Mouse (Mus musculus): ENCODE measurements around the gene Serpina3b. TPM values are rescaled to one million over a fixed set of nuclear protein-coding genes. Genes with fewer than 3 reads are reported as not detected.

Serpina3b gene
- polyA plus RNA-seq, 1 experiment from 2014 or later = not detected

- no peak overlapping the region for H3K27ac ChIP-seq (replicated peaks)
- WGBS = 82% methylated on average over 2 of the region's 2 CpGs
- no peak overlapping the region for H3K9ac ChIP-seq (replicated peaks)
- no peaks in the 10 kb centered on the region for H3K4me1 ChIP-seq
- no peak for ATAC-seq (ENCODE audit: low FRiP score)
- no peaks in the 10 kb centered on the region for H3K27me3 ChIP-seq (replicated peaks)
- no peaks in the 10 kb centered on the region for H3K36me3 ChIP-seq
- H3K9me3 ChIP-seq (replicated peaks) = no peaks in the 10 kb centered on the region
- no peak overlapping the region for H3K4me3 ChIP-seq (replicated peaks)
- no peak overlapping the region for H3K4me2 ChIP-seq
Measured at GRCm38 (mm10) chr12:104178987-104179386, 51.2 kb downstream of the Serpina3b start.

DNA sequence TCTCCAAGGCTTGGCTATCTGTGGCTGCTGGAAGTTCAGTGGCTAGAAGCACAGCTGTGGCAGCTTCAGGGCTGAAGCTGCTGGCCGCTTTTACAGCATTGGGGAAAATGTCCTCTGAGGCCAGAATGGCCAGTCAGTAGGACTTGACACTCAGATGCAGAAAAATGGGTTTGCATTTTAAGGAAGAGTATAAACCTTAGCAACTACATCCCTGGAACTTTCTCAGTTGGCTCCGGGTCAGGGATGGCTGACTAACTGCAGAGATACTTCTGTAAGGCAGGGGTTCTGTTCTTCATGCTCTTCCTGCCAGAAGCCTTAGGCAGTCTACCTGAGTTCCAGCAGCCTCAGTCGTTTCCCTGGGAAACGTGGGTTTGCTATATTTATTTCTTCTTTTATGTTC is 57.2 kb downstream of the Serpina3b start:
- H3K4me3 ChIP-seq (replicated peaks) = no peak overlapping the region
- H3K27me3 ChIP-seq (replicated peaks) = no peaks in the 10 kb centered on the region
- H3K27ac ChIP-seq (replicated peaks) = no peak overlapping the region
- H3K9ac ChIP-seq (replicated peaks) = no peak overlapping the region
- 91% methylated on average over 4 of the region's 4 CpGs for WGBS
- no peaks in the 10 kb centered on the region for H3K9me3 ChIP-seq (replicated peaks)
- no peak for ATAC-seq (ENCODE audit: low FRiP score)
- no peaks in the 10 kb centered on the region for H3K36me3 ChIP-seq
- no peaks in the 10 kb centered on the region for H3K4me1 ChIP-seq
- H3K4me2 ChIP-seq = no peak overlapping the region

- Histone ChIP-seq H3K4me2 (no peak overlapping the region), H3K9ac (replicated peaks) (no peak overlapping the region), H3K9me3 (replicated peaks) (no peaks in the 10 kb centered on the region), H3K4me1 (no peaks in the 10 kb centered on the region), H3K27me3 (replicated peaks) (no peaks in the 10 kb centered on the region), H3K36me3 (no peaks in the 10 kb centered on the region), H3K4me3 (replicated peaks) (no peak overlapping the region), H3K27ac (replicated peaks) (no peak overlapping the region)
- no peak for ATAC-seq (ENCODE audit: low FRiP score)
- WGBS = 92% methylated on average over 3 of the region's 3 CpGs
Measured at GRCm38 (mm10) chr12:104186041-104186581, 58.3 kb downstream of the Serpina3b start.

Other genes with a start within 250 kb of the Serpina3b start
- 0.13 and 2.2 TPM in 2 replicates for gene Serpina1c, start 223.1 kb upstream of the Serpina3b start, polyA plus RNA-seq (2015; fragmentation: Nextera tagmentation; extraction: Ambion mirVana)
- gene Serpina1e, start 169.0 kb upstream of the Serpina3b start, polyA plus RNA-seq (2015; fragmentation: Nextera tagmentation; extraction: Ambion mirVana) = 0.24 and 0.32 TPM in 2 replicates
- gene Serpina11, start 138.0 kb upstream of the Serpina3b start, polyA plus RNA-seq (2015; fragmentation: Nextera tagmentation; extraction: Ambion mirVana) = not detected in 2 replicates
- gene Serpina9, start 114.2 kb upstream of the Serpina3b start, polyA plus RNA-seq (2015; fragmentation: Nextera tagmentation; extraction: Ambion mirVana) = 0.73 TPM in 1 of 2 replicates, not detected in the other
- not detected in 2 replicates for gene Serpina12, start 83.6 kb upstream of the Serpina3b start, polyA plus RNA-seq (2015; fragmentation: Nextera tagmentation; extraction: Ambion mirVana)
- not detected in 2 replicates for gene Serpina5, start 26.9 kb upstream of the Serpina3b start, polyA plus RNA-seq (2015; fragmentation: Nextera tagmentation; extraction: Ambion mirVana)
- not detected in 2 replicates for gene Serpina3a, start 15.3 kb upstream of the Serpina3b start, polyA plus RNA-seq (2015; fragmentation: Nextera tagmentation; extraction: Ambion mirVana)
- not detected in 2 replicates for gene Serpina3c, start 25.9 kb downstream of the Serpina3b start, polyA plus RNA-seq (2015; fragmentation: Nextera tagmentation; extraction: Ambion mirVana)
- gene Serpina3f, start 86.5 kb downstream of the Serpina3b start, polyA plus RNA-seq (2015; fragmentation: Nextera tagmentation; extraction: Ambion mirVana) = 0.10 and 0.40 TPM in 2 replicates
- 3.8 and 17.8 TPM in 2 replicates for gene Serpina3g, start 108.2 kb downstream of the Serpina3b start, polyA plus RNA-seq (2015; fragmentation: Nextera tagmentation; extraction: Ambion mirVana)
- 0.23 and 4.6 TPM in 2 replicates for gene Serpina3i, start 135.1 kb downstream of the Serpina3b start, polyA plus RNA-seq (2015; fragmentation: Nextera tagmentation; extraction: Ambion mirVana)
- gene Serpina3j, start 186.6 kb downstream of the Serpina3b start, polyA plus RNA-seq (2015; fragmentation: Nextera tagmentation; extraction: Ambion mirVana) = 0.34 TPM in 1 of 2 replicates, not detected in the other
- not detected in 2 replicates for gene Serpina3k, start 210.5 kb downstream of the Serpina3b start, polyA plus RNA-seq (2015; fragmentation: Nextera tagmentation; extraction: Ambion mirVana)
- gene Serpina3m, start 210.5 kb downstream of the Serpina3b start, polyA plus RNA-seq (2015; fragmentation: Nextera tagmentation; extraction: Ambion mirVana) = not detected in 2 replicates

All from neural tube, embryonic 15.5 days (tissue).